In genomic region chr16:91358555-91358954, GRCm38 (mm10) we compare ENCODE assay signal across 10 mouse cellular contexts. TPM values are rescaled to one million over a fixed set of nuclear protein-coding genes. Genes with fewer than 3 reads are reported as not detected.
DNase-seq lines count a peak whose midpoint lies in the region; TF ChIP-seq lines count a peak whose summit lies in the region.
"Had no signal": no experiment of that assay in that cellular context is flagged by ENCODE, and none has a peak within 500 bp of the region (broad histone marks: within the 10 kb centered on the region; RNA-seq: fewer than 3 reads in every experiment).

No protein-coding gene starts in this region.

- intact Hi-C loops in left cerebral cortex, postnatal 14 days (cut with DNase I): loop anchor here (5.0 kb wide), 1 partner anchor 154 kb away; no protein-coding TSS in a partner anchor
- intact Hi-C loops in left cerebral cortex, postnatal 4 days (cut with DNase I): no loop called here
- intact Hi-C loops in heart, postnatal 36 days (cut with DNase I): loop anchor here (5.0 kb wide), 1 partner anchor 154 kb away; no protein-coding TSS in a partner anchor
- intact Hi-C loops in left cerebral cortex, postnatal 36 days (cut with DNase I): no loop called here

- TF ChIP-seq CTCF in lung, adult 2 months (IDR thresholded peaks at IDR 0.05; ENCODE audit: insufficient read depth, low read length): peak; percentile 47

- H3K4me1 ChIP-seq in lung, adult 2 months (ENCODE audit: control insufficient read depth, insufficient read depth, low read length): peaks cover 15% of the 10 kb centered on the region

- peak; percentile 77 to 78 for DNase-seq in left cerebral cortex, postnatal 14 days (ENCODE audit: low spot score in 2 of 2)
- DNase-seq in left cerebral cortex, postnatal 4 days: no peak
- peak; percentile 80 for DNase-seq in NIH3T3 (ENCODE audit: low read depth)
- DNase-seq in cerebellum, adult 9-10 months: peak; percentile 77
- DNase-seq in heart, postnatal 36 days: peak; percentile 56 to 69
- DNase-seq in lung, adult 2 months: no peak
- peak; percentile 42 for DNase-seq in retina, adult 2 months (ENCODE audit: low read depth, low spot score)
- DNase-seq in left cerebral cortex, postnatal 36 days (ENCODE audit: low spot score in 2 of 2): no peak

- TF ChIP-seq POLR2A in lung, adult 2 months (IDR thresholded peaks at IDR 0.05; ENCODE audit: borderline replicate concordance, extremely low read depth, low read depth, low read length): no peak

- WGBS in lung, adult 2 months: 30% methylated on average over 8 of the region's 8 CpGs

- H3K4me3 ChIP-seq in lung, adult 2 months (replicated peaks; ENCODE audit: extremely low read depth, low read depth, low read length): no peak overlapping the region
- H3K4me3 ChIP-seq: erythroblast, embryonic 14.5 days; lung, embryonic 15.5 days had no signal

RNA-seq across cellular contexts. Expression of gene Ifnar2, which starts 14.0 kb away (rescaled TPM):
- 10 to 100 TPM; 18.5 to 19.5 TPM for total RNA-seq in left cerebral cortex, postnatal 14 days (2021)
- 10 to 100 TPM; 26.5 to 28.6 TPM for total RNA-seq in left cerebral cortex, postnatal 4 days (2021)
- 10 to 100 TPM; 39.7 to 40.4 TPM for total RNA-seq in heart, postnatal 36 days (2021)
- polyA plus RNA-seq in lung, adult 2 months (2012; rRNA removed): 91.2 and 96.3 TPM in 2 replicates
- total RNA-seq in left cerebral cortex, postnatal 36 days (2021): 10 to 100 TPM; 19.4 to 25.1 TPM

RNA-seq across cellular contexts. Expression of gene Gm21970, which starts 33.0 kb away (rescaled TPM):
- total RNA-seq in left cerebral cortex, postnatal 14 days (2021): not detected
- total RNA-seq in left cerebral cortex, postnatal 4 days (2021): not detected
- total RNA-seq in heart, postnatal 36 days (2021): under 1 TPM in 1 of 2 experiments, not detected in 1; 0.47 TPM
- not detected in 2 replicates for polyA plus RNA-seq in lung, adult 2 months (2012; rRNA removed)
- total RNA-seq in left cerebral cortex, postnatal 36 days (2021): not detected
- polyA plus RNA-seq: erythroblast, embryonic 14.5 days; lung, embryonic 15.5 days had no signal

RNA-seq across cellular contexts. Expression of gene Il10rb, which starts 47.4 kb away (rescaled TPM):
- 1 to 10 TPM; 8.7 to 9.8 TPM for total RNA-seq in left cerebral cortex, postnatal 14 days (2021)
- total RNA-seq in left cerebral cortex, postnatal 4 days (2021): 1 to 10 TPM; 7.0 to 7.8 TPM
- total RNA-seq in heart, postnatal 36 days (2021): 100 to 1,000 TPM; 113 to 116 TPM
- 46.5 and 53.1 TPM in 2 replicates for polyA plus RNA-seq in lung, adult 2 months (2012; rRNA removed)
- total RNA-seq in left cerebral cortex, postnatal 36 days (2021): 10 to 100 TPM in 1 of 2 experiments, 1 to 10 TPM in 1; 9.4 to 10.2 TPM

Comparison
In these comparisons a context has a peak if more than half of its experiments do, and no peak if none do; other contexts are left out.
1. DNase-seq: peak in left cerebral cortex, postnatal 14 days (2 of 2), NIH3T3 (single experiment), cerebellum, adult 9-10 months (single experiment), heart, postnatal 36 days (2 of 2) and retina, adult 2 months (single experiment); none in left cerebral cortex, postnatal 4 days (single experiment), lung, adult 2 months (single experiment) and left cerebral cortex, postnatal 36 days (0 of 2).
2. intact Hi-C loops: an anchor here in left cerebral cortex, postnatal 14 days (5.0 kb wide) and heart, postnatal 36 days (5.0 kb wide); none called in left cerebral cortex, postnatal 4 days and left cerebral cortex, postnatal 36 days.
3. RNA of gene Il10rb, which starts 47.4 kb away (total RNA-seq): 113 to 116 TPM in heart, postnatal 36 days; 9.4 to 10.2 TPM in left cerebral cortex, postnatal 36 days, 8.7 to 9.8 TPM in left cerebral cortex, postnatal 14 days and 7.0 to 7.8 TPM in left cerebral cortex, postnatal 4 days; every median in the first group is over 10 times any median in the second.